Mouse (Mus musculus) heart, postnatal 0 days (tissue): ENCODE measurements around the gene Rbms3.

ENCODE experiments used
- CTCF ChIP-seq: IDR thresholded peaks from 2 replicates; pipeline ENCODE4 v1.5.1; 2016; ENCODE audit warnings: antibody characterized with exemption, control low read depth, low read depth
- EP300 ChIP-seq: IDR thresholded peaks from 2 replicates; pipeline ENCODE4 v1.6.1; 2016; ENCODE audit warnings: antibody characterized with exemption, low read depth

GRCm38 (mm10) chr9:116591071-116591470 lies 1038.6 kb downstream of the Rbms3 start:
- TF ChIP-seq CTCF (no peak), EP300 (no peak)
